Mouse (Mus musculus) urinary bladder, postnatal 14 days (tissue): ENCODE results near the gene Grin2d.
A peak's percentile ranks its signal among the peaks of the same experiment; 100 is the strongest.
"Not testable (repeated sequence)": the region's sequence is repeated elsewhere in the genome, so short reads cannot be mapped to it uniquely, and the experiment has no call there.

Experiments used
- DNase-seq: peaks from one replicate; pipeline ENCODE4 v3.0.0; 2021; ENCODE audit warnings: low spot score

Gene Grin2d

DNA sequence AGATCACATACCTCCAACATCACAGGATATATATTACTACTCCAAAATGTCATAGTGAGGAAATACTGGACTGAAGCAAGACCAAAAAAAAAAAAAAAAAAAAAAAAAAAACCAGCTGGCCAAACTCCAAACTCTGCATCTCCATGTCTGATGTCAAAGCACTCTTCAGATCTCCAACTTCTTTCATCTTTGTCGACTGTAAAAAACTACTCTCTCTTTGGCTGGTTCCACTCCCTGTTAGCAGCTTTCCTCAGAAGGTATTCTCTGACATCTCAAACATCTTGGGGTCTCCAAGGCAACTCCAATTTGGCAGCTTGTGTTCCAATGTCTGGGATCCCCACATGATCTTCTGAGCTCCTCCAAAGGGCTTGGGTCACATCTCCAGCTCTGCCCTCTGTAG is at the start of gene Grin2d:
Gene Grin2d, minus strand, starts transcription at position 101 of the 400 bp plus-strand sequence.
- not testable (repeated sequence) for DNase-seq

DNA sequence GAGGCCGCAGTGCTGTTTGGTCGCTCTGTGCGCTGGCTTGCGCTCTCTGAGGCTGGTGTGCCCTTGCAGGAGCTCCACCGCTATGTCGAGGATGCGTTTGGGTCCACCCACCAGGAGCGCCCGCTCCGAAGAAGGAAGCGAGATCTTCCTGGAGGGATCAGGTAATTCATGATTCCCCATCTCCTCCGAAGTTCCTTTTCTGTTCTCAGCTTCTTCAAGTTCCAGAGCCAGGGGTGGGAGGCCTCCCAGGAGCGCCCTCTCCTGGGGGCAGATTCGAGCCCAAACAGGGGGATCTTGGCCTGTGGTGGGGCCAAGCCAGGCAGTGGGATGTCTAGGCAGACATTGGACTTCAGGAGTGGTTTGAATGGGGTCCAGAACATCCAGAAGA is 46.2 kb upstream of the Grin2d start:
- DNase-seq = no peak

DNA sequence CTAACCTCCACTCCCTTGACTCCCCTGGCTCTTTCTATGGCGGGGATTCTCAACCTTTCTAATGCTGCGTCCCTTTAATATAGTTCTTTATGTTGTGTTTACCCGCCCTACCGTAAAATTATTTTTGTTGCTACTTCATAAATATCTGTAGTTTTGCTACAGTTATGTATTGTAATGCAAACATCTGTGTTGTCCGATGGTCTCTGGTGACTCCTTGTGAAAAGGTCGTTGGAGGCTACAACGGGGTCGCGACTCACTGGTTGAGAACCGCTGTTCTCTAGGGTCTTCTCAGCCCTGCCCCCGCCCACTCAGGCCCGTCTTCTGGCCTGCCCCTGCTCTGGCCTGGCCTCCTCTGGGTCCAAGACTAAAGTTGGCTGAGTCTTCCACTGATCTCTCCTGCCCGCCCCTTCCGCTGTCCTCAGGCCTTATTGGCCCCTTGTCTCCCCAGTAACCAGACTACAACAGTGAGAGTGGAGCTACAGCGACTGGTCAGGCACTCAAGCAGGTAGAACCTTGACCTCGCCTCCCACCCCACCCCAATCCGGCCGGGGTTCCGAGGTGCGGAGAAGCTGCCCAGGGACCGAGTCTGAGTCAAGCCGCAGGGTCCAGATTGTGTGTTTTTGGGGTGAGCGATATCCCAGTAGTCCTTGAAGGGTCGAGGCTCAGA is 45.7 kb upstream of the Grin2d start, which contains the start of gene Ccdc114:
Gene Ccdc114, plus strand, starts transcription at position 311 of the 667 bp plus-strand sequence.
- peak; percentile 75 for DNase-seq

DNA sequence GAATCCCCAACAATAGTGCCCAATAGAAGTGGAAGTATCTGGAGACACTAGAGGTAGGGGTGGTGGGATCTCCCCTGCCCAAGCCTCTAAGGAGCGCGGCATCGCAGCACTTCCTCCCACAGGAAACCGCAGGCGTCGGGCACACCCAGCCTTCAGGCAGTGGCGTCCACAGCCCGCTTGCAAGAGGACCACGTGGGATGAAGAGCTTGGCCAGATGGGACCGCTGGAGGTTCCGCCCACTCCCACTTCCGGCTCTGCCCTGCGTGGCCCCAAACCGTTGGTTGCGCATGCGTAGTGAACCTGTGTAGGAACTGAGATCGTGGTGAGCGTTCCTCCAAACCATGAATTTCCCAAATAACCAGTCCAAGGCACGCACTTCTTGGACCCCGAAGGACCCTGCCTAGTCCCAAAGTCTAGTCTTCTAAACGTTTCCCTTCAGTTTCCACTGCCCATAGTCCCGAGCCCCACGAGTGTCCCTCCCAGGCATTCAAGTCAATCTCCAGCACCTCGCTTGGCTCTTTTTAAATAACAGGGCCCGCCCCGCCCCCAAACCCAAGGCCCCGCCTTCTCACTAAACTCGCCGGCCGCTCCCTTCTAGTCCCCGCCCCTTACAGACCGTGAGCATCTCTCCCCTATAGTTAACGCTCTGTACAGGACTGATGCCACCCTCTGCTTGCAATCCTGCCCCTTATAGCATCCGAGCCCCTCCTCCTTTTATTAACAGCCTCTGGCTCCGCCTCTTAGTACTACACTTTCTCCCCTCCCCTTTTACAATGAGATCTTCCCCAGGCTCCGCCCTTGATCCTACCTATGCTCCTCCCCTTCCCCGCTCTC is 45.0 kb upstream of the Grin2d start:
- peak; percentile 96 for DNase-seq

DNA sequence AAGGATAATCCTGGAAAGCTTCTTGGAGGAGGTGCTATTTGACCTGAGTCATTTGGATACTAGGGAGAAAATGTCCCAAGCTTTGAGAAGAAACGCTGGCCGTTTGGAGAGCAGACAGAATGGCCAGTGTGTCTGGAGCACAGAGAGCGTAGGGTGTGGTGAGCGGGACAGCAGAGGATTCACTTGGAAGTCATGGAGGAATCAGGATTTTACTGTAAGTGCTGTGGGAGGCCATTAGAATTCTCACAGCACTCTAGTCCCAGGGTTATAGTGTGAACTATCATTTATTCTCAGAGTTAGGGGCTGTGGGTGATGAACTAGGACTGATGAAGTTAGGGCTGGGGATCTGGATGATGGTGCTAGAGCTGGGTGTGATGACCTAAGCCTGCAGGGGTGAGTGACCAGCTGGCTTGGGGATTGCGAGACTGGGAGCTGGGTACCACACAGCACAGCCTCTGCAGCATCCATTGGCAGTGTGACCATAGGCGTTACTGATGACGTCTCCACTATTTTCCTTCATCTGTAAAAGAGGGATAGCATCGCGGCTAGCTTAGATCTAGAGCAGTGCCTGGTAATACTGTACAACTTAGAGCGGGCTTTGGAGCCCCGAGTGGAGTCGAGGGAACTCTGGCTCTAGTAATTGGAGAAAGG is 43.9 kb upstream of the Grin2d start:
- DNase-seq = no peak

DNA sequence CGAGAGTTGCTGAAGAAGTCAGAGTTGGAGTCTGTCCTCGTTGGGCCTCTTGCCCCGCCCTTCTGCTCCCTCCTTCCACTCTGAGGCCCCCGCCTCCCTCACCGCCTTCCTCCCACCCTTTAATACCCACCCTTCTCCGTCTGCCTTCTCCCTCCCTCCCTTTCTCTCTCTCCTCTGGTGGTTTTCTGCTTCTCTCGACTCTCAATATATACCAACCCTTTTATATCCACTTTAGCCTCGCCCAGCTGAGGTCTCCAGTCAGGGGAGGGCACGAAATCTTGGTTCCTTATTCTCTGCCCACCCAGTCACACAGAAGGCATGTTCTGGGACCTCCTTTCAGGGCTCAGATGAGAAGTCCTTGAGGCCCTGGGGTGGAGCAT is 43.1 kb upstream of the Grin2d start, which contains the start of gene Emp3:
Gene Emp3, minus strand, starts transcription at position 163 of the 380 bp plus-strand sequence.
- DNase-seq = peak; percentile 72

DNA sequence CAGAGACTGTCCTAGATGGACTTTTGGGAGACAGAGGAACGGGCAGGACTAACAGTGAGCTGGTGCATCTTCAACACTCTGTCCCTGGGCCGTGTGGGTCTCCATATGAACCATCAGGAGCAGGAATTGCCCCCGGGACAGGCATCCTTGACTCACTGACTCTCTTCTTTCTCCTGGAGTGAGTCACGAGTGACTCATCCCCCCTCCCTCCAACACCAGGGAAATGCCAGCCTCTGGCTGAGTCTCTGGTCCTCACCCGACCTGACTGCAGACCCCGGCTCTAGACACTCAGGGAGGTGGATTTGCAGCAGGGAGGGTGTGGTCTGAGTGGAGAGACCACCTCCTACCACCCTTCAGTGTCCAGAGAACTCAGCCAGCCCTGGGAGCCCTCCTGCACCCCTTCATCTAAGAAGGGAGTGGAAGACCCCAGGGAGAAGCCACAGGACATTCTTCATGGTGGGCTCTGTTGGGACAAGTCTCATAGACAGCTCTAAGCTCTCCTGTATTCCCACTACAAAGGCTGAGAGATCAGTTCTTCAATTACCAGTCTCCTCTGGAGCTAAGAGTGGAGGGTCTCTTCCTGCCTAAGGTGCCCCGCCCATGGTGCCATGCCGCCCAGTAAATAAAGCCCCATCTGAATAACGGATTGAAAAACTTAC is 42.5 kb upstream of the Grin2d start:
- peak; percentile 69 for DNase-seq

DNA sequence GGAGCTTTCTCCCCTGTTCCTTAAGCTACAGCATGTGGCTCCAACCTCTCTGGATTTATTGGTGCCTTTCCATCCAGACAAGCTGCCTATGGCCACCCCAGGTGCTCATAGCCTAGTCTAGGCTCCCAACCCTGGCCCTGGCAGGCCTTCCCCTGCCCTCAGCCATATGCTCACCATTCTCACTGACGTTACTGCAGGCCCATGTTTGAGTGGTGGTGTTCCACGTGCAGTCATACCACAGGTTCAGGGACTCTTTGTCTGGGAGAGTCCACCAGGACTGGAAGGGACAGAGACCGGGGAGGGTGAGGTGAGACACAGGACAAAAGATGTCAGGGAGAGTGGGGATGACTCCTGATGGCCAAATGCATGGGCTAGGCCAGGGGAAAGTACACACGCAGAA is 41.6 kb upstream of the Grin2d start:
- DNase-seq = no peak

DNA sequence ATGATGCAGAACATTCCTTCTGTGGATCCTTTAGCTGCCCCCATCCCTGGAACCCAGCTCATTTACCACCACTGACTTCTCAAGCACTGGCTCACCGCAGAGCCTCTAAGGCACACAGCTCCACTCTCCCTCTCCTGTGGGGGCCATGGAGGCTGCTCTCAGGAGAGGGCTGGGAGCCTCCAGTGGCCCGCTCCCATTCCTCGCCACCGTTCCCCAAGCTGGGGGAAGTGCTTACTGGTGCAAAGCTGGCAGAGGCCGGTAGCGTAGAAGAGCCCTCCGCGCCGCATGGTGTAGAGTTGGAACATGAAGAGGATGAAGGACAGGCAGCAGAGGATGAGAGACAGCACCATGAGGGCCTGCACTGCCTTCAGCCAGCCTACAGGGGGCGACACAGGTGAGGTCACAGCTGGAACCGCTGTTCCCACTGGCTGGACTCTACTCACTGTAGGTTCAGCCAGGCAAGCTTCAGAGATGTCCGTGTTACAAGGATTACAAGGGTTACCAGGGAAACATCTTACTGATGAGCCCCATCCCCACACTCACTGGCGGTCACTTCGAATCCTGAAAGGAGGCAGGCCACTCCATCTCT is 41.0 kb upstream of the Grin2d start:
- no peak for DNase-seq

DNA sequence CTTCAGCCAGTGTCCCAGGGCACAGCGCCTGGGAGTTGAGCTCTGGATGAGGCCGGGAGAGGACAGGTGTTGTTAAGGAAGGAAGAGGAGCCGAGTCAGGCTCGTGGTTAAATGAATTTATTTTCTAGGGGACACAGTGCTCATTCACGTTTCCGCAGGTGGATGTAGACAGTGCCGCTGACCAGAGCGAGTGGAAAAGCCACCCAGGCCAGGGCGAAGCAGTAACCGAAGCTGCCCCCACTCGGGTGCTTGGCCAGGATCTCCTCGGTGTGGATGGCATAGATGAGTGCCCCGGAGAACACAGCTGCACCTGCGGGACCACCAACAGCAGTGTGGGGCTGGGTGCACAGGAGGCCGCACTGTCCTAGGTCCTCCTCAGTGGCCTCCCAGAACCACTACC is 39.7 kb upstream of the Grin2d start:
- DNase-seq = no peak

DNA sequence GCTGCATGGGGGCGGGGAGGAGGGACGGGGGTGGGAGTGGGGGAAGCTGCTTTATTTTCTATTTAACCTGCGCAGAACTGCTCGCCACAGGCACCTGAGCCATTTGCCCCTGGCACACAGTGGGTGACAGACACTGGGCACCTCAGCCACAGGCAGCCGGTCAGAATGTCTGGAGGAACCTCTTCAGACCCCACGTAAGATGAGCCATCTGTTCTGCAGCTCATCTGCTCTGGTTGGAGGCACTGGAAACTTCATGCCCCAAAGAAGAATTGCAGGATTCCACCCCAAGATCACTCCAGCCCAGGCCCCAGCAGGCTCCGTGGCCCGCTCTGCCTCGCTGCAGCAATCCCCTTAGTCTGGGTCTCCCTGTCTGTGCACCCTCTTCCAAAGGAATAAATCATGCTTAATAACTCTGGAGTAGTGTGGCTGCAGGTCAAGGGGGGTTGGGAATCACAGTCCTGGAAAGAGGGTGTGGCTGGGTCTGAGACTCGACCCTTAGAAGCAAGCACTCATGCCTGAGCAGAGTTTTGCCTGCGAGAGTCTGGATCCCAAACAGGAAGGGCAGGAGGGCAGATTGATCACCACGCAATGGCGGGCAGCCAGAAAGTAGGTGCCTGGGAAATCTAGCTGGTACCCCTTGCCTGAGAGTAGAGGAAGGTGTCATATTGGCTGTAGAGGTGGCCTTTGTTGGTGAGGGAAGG is 39.0 kb upstream of the Grin2d start:
- no peak for DNase-seq

DNA sequence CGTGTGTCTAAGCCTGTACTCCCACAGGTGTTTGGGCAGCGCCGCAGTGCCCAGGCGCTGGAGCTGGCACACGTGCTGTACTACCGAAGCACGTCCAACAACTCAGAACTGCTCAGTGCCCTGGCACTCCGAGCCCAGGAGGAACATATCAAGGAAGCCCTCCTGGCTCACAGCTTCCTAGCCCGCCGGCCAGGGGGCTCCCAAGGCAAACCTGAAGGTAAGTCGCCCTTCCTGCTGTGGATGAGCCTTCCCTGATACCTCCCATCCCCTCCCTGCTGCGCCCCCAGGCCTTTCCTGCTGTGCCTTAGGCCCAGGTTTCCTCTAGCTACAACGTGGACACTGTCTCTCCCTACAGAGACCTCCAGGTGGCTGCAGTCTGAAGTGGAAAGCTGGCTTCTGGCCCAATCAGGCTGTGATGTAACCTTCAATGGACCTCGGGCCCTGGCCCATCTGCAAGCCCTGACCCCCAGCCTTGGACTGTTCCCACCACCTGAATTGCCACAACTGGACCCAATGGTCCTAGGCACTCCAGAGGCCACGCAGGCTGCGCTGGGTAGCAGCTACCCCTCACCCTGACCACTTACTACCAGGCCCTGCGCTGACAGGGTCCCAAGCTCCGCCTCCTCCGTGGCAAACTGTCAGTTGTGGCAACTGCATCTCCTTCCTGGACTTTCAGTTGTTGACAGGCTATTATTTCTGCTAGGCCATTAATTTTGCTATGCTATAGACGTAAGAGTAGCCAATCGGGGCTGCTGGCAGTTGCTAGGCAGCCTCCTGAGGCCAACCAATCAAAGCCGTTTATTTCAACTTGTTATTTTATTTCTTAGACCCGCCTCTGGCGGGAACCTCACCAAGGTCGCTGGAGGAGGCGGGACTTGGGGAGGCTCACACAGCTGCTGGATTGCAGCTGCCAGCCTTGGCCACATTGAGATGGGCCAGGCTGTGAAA is 38.2 kb upstream of the Grin2d start:
- peak; percentile 75 for DNase-seq

DNA sequence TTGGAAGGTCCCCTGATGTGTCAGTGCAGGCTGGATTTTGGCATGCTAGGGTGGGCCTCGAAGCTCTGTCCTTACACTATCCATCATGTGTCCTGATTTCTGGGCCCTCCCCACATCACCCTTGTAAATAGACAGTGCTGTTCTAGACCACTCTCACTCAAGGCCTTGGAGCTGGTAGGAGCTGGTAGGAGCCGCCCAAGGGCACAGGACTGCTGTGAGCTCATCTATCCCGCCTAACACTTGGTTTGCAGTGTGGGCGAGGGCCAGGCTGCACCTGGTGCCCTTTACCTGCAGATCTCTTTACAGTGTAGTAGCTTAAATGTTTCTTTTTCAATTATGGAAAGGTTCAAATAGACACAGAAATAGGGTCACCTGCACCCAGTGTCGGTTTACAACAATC is 36.8 kb upstream of the Grin2d start:
- DNase-seq = no peak

DNA sequence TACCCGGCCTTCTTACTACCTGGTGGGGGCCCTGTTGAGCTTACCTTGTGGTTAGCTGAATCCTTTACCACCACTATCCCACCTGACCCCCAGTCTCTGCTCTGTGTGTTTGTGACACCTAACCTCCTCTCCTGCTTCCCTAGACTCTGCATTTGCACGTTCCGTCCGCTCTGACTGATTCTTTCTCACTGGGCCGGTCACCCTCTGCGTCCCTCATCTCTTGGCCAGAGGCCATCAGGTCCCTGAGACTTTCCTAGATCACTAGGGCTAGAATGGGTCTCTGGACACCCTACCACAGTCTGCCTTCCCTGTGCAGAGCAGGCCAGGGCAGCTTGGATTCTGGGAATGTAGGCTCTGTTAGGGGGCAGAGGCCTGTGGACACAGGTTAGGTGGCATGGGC is 35.9 kb upstream of the Grin2d start:
- DNase-seq = no peak

DNA sequence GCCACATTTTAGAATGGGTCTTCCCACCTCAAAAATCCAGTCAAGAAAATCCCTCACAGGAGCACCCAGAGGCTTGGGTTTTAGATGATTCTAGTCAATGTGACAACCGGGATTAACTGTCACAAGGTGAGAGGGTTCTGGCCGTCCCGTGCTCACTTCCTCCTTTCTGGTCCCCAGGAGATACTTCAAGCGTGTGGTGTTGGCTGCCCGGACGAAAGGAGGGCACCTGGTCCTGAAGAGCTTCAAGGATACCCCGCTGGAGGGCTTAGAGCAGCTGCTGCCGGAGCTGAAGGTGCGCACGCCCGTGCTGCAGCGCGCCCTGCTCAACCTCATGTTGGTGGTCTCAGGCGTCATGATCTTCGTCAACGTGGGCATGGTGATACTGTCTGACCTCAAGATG is 31.0 kb upstream of the Grin2d start:
- DNase-seq = no peak

DNA sequence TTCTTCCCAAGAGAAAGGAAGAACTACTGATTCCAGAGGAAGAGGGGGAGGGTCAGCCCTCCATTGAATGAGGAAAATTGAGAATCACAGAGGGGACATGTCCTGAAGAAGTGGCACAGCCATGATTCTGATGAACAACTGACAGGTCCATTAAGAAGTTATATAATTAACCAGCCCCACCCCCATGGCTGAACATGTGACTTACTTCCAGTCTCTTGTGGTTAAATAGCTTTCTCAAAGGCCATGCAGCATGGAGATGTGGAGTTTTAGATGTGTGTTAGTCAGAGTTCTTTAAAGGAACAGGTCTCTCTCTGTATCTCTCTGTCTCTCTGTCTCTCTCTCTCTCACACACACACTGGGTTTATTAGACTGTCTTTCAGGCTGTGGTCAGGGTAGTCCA is 30.2 kb upstream of the Grin2d start:
- DNase-seq = no peak

DNA sequence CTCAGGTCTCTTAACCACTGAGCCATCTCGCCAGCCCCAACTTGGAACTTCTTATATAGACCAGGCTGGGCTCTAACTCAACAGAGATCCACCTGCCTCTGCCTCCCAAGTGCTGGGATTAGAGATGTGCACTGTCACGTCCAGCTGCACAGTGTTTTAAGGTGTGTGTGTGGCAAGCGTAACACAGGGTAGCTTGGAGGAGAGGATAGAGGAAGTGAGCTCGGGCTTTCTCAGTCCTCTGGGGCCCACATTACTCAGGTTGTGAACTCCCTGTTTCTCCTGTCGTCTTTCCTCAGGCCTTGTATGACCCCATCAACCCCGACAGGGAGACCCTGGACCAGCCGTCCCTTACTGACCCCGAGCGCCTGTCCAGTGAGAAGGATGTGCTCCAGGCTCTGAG is 28.4 kb upstream of the Grin2d start:
- DNase-seq = no peak

DNA sequence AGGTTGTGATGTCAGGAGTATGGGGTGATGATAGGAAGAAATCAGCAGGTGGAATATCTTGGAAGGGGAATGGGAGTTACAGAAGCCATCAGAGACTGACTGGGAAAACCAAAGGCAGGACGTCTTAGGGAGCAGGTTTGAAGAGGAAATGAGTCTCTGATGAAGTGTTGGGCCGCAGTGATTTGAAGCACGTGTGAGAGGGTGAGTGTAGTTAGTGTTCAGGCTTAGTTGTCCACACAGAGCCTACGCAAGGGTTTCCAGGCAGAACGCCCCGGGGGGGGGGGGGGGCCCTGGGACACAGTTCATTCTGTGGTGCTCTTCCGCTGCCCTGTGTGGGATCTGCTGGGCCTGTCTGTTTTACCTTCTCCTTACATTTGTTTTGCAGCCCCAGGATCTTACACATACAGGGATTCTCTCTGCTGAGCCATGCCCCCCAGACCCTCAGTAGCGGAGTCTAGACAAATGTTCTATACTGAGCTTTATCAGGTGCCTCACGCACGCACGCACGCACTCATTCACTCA is 24.4 kb upstream of the Grin2d start:
- no peak for DNase-seq

DNA sequence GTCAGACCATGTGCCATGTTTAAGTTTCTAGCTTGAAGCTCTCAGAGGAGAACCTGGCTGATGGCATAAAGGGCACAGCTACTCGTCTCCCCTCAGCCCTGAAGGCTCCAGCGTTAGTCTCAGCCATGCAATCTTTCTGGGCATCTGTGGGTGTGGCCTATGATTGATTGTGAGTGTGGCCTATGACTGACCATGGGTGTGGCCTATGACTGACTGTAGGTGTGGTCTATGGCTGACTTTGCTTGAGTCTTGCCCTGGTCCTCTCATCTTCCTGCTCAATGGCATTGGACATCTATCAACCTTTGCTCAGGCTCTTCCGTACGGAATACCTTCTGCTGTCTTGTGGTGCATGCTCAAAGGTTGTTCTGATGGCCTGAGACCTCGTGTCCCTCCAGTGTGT is 23.4 kb upstream of the Grin2d start:
- DNase-seq = no peak

DNA sequence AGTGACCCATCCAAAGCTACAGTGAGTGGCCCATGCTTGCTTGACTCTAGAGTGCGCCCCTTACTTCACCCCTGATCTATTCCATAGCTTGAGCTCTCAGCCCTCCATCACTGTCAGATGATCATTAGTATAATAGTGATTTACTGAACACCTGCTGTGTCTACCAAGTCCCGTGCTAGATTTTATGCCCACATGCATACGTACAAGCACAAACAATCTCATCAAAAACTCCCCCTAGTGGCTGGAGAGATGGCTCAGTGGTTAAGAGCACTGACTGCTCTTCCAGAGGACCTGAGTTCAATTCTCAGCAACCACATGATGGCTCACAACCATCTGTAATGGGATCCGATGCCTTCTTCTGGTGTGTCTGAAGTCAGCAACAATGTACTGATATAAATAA is 19.9 kb upstream of the Grin2d start:
- DNase-seq = not testable (repeated sequence)
